In the genomic region with DNA sequence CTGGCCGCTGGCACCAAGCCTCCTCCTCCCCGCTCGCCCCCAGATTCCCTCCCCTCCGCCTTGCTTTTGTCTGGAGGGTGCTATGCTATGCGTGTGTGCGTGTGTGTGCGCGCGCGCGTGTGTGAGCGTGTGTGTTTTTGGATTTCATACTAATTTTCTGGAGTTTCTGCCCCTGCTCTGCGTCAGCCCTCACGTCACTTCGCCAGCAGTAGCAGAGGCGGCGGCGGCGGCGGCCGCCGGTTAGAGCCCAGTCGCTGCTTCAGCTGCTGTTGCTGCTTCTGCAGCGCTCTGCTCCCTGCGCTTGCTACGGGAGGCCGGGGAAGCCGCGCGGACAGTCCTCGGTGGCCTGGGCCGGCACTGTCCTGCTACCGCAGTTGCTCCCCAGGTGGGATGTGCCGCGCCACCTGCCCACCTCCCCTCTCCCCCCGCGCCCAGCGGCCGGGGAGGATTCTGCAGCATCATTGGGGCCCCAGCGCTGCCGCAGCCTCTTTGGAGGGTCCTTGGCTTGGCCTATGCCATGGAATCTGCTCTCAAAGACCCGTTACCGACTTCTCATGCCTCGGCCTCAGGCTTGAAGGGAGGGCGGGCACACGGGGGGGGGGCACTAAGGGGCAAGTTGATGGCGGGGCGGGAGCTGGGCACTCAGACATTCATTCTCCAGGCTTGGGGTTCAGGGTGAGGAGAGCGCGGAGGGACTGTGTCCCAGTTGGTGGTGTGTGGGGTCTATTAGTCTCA, we compare ENCODE assay signal across 7 mouse cellular contexts. TPM values are rescaled to one million over a fixed set of nuclear protein-coding genes. Genes with fewer than 3 reads are reported as not detected.
DNase-seq lines count a peak whose midpoint lies in the region; ATAC-seq and TF ChIP-seq lines count a peak whose summit lies in the region.

No protein-coding gene starts in this region.

- no peaks in the 10 kb centered on the region for H3K27me3 ChIP-seq in forebrain, postnatal 0 days (ENCODE audit: insufficient read depth, low read length)
- H3K27me3 ChIP-seq in hindbrain, embryonic 14.5 days (ENCODE audit: control insufficient read depth, insufficient read depth, low read length): no peaks in the 10 kb centered on the region
- peaks cover 4% of the 10 kb centered on the region; the same call in 1 of the 2 replicates for H3K27me3 ChIP-seq in midbrain, embryonic 15.5 days (replicated peaks)

- no peaks in the 10 kb centered on the region for H3K9me3 ChIP-seq in forebrain, postnatal 0 days (ENCODE audit: low read length)
- no peaks in the 10 kb centered on the region for H3K9me3 ChIP-seq in hindbrain, embryonic 14.5 days (ENCODE audit: control insufficient read depth, low read length)
- H3K9me3 ChIP-seq in midbrain, embryonic 15.5 days: no peaks in the 10 kb centered on the region

- ATAC-seq in forebrain, postnatal 0 days: peak; percentile 80
- ATAC-seq in hindbrain, embryonic 14.5 days (ENCODE audit: low FRiP score): peak; percentile 80
- peak; percentile 83 for ATAC-seq in midbrain, embryonic 15.5 days (replicated peaks)

- WGBS in forebrain, postnatal 0 days: 2% methylated on average over 50 of the region's 50 CpGs
- WGBS in hindbrain, embryonic 14.5 days: under 1% methylated on average over 48 of the region's 50 CpGs
- under 1% methylated on average over 50 of the region's 50 CpGs for WGBS in midbrain, embryonic 15.5 days

- peak overlapping the region; percentile 72 for H3K4me2 ChIP-seq in forebrain, postnatal 0 days (ENCODE audit: low read depth)
- peak overlapping the region; percentile 90 for H3K4me2 ChIP-seq in hindbrain, embryonic 14.5 days (replicated peaks)
- peak overlapping the region; percentile 82 for H3K4me2 ChIP-seq in midbrain, embryonic 15.5 days

- intact Hi-C loops in left cerebral cortex, postnatal 25 days (cut with DNase I): loop anchor here (1.0 to 10.0 kb wide), 11 partner anchors 130 to 677 kb away; no protein-coding TSS in a partner anchor

- TF ChIP-seq CTCF in forebrain, postnatal 0 days (IDR thresholded peaks at IDR 0.05; ENCODE audit: low read depth): no peak; the same call in 1 of the 2 replicates

- DNase-seq in adrenal gland, adult 8-10 months: peak; percentile 2
- peak; percentile 76 to 83 for DNase-seq in cerebellum, adult 18-20 months
- peak; percentile 93 for DNase-seq in forebrain, postnatal 0 days
- DNase-seq in hindbrain, embryonic 14.5 days (ENCODE audit: low spot score): peak; percentile 83
- DNase-seq in left cerebral cortex, postnatal 25 days (ENCODE audit: low spot score in 2 of 2): peak; percentile 88 to 97
- DNase-seq in testis, postnatal 14 days (ENCODE audit: low spot score): peak; percentile 13

- peak overlapping the region; percentile 96 for H3K27ac ChIP-seq in forebrain, postnatal 0 days (ENCODE audit: low read depth, low read length)
- H3K27ac ChIP-seq in hindbrain, embryonic 14.5 days: peak overlapping the region; percentile 97
- H3K27ac ChIP-seq in midbrain, embryonic 15.5 days: peak overlapping the region; percentile 97

- H3K4me3 ChIP-seq in forebrain, postnatal 0 days (ENCODE audit: low read depth, low read length): peak overlapping the region; percentile 62
- peak overlapping the region; percentile 80 for H3K4me3 ChIP-seq in hindbrain, embryonic 14.5 days (replicated peaks; ENCODE audit: low read length)
- H3K4me3 ChIP-seq in midbrain, embryonic 15.5 days: peak overlapping the region; percentile 93

- H3K36me3 ChIP-seq in forebrain, postnatal 0 days (ENCODE audit: insufficient read depth): no peaks in the 10 kb centered on the region
- H3K36me3 ChIP-seq in hindbrain, embryonic 14.5 days (replicated peaks; ENCODE audit: control insufficient read depth, insufficient read depth): no peaks in the 10 kb centered on the region
- H3K36me3 ChIP-seq in midbrain, embryonic 15.5 days (replicated peaks): no peaks in the 10 kb centered on the region

- peaks cover 18% of the 10 kb centered on the region; the same call in 1 of the 2 replicates for H3K4me1 ChIP-seq in forebrain, postnatal 0 days (ENCODE audit: insufficient read depth)
- H3K4me1 ChIP-seq in hindbrain, embryonic 14.5 days (replicated peaks; ENCODE audit: control insufficient read depth, insufficient read depth, low read length): peaks cover 35% of the 10 kb centered on the region
- peaks cover 40% of the 10 kb centered on the region for H3K4me1 ChIP-seq in midbrain, embryonic 15.5 days

- H3K9ac ChIP-seq in forebrain, postnatal 0 days: peak overlapping the region; percentile 88
- H3K9ac ChIP-seq in hindbrain, embryonic 14.5 days: peak overlapping the region; percentile 94
- peak overlapping the region; percentile 92 for H3K9ac ChIP-seq in midbrain, embryonic 15.5 days

RNA-seq across cellular contexts. Expression of a gene that starts 1.4 kb away (rescaled TPM):
- total RNA-seq in adrenal gland, adult 8-10 months (2022): 10 to 100 TPM; 11.9 to 31.5 (median 21.0) TPM
- 180 and 184 TPM in 2 replicates for total RNA-seq in forebrain, postnatal 0 days (2014; rRNA removed)
- 102 and 131 TPM in 2 replicates for polyA plus RNA-seq in forebrain, postnatal 0 days (2015; fragmentation: Nextera tagmentation; extraction: Ambion mirVana)
- 108 and 117 TPM in 2 replicates for polyA plus RNA-seq in hindbrain, embryonic 14.5 days (2014; fragmentation: Nextera tagmentation; extraction: Ambion mirVana)
- 100 to 1,000 TPM; 415 to 419 TPM for total RNA-seq in left cerebral cortex, postnatal 25 days (2021)
- polyA plus RNA-seq in midbrain, embryonic 15.5 days (2015; fragmentation: Nextera tagmentation; extraction: Ambion mirVana): 121 and 126 TPM in 2 replicates

Comparison
In these comparisons a context has a peak if more than half of its experiments do, and no peak if none do; other contexts are left out.
1. Peak in every context shown above with its lines: DNase-seq, ATAC-seq, H3K4me3 ChIP-seq and H3K27ac ChIP-seq.
2. DNase-seq: peak in every context shown above with its lines; median percentile 93 in forebrain, postnatal 0 days; 92 in left cerebral cortex, postnatal 25 days; 83 in hindbrain, embryonic 14.5 days; 80 in cerebellum, adult 18-20 months; 13 in testis, postnatal 14 days; 2 in adrenal gland, adult 8-10 months.